Mouse (Mus musculus): ENCODE measurements around the gene Trim27. TPM values are rescaled to one million over a fixed set of nuclear protein-coding genes. Genes with fewer than 3 reads are reported as not detected.

The Trim27 gene
- polyA plus RNA-seq, 1 experiment from 2014 or later, result 111 TPM

DNA sequence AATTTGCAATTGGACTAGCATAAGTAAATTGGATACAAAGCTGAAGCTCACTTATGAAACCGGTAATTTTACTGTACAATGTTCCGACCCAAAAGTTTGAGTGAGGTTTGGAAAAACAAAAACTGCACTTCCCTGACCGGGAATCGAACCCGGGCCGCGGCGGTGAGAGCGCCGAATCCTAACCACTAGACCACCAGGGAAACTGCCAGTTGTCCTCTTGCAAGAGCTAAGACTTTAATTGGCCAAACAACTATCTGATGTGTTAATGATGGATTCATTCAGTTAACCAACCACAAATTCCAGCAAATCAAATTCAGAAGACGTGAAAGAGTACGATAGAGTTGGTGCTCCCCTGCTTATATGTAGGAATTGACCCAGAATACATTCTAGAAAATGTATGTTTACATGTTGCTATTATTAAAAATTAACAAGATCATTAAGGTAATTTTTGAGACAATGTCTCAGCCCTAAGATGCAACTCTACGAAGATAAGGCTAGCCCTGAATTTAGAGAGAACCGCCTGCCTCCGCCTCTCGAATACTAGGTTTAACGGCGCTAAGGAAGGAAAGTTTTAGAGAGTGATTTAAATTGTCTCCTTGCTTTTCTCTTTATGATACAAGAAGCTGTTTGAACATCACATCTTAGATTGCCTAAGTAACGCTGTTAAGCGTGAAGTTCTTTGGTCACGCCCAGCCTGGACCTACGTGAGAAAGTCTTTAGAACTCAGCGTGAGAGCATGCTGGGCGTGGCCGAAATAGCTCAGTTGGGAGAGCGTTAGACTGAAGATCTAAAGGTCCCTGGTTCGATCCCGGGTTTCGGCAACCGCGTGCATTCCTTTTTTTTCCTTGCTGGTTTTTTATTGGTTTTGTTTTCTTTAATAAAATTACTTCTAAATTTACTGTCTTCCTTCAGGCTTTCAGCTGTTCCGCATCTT lies 18.3 kb upstream of the Trim27 start:
- Histone ChIP-seq H3K36me3 (ENCODE audit: control insufficient read depth, insufficient read depth, low read length) (no peaks in the 10 kb centered on the region), H3K4me2 (ENCODE audit: low read depth, low read length) (peak overlapping the region; percentile 90), H3K4me3 (ENCODE audit: low read depth, low read length) (peak overlapping the region; percentile 73), H3K27me3 (replicated peaks; ENCODE audit: control insufficient read depth, insufficient read depth, low read length) (no peaks in the 10 kb centered on the region), H3K9ac (ENCODE audit: low read depth, low read length) (peak overlapping the region; percentile 64), H3K27ac (replicated peaks; ENCODE audit: low read depth, low read length) (peak overlapping the region; percentile 48; the same call in 1 of the 2 replicates), H3K9me3 (ENCODE audit: control insufficient read depth, low read length) (no peaks in the 10 kb centered on the region), H3K4me1 (ENCODE audit: control insufficient read depth, insufficient read depth, low read length) (peaks cover 8% of the 10 kb centered on the region; the same call in 1 of the 2 replicates)
- WGBS, result under 1% methylated on average over 32 of the region's 32 CpGs
- peak; percentile 88 for ATAC-seq (ENCODE audit: low read depth)
- DNase-seq (ENCODE audit: low spot score), result peak; percentile 88

DNA sequence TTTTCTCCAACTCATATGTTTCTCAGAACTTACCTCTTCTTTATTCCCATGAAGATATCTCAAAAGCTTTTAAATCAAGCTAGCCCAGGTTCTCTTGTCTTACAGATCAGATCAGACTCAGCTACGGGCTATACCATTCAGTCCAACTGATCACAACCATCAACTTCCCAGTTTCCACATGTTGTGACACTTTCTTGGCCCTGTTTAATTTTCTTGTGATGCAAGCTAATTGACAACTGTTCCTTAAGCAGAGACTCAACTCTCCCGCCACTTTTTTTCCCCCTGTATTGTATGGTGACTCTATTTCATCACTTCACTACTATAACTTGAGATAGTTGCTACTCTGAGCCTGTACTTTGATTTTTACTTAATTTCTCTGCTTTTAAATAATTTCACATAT lies 17.7 kb upstream of the Trim27 start:
- no peak overlapping the region for H3K9ac ChIP-seq (ENCODE audit: low read depth, low read length)
- no peak for DNase-seq (ENCODE audit: low spot score)
- ATAC-seq (ENCODE audit: low read depth), result peak; percentile 36; the same call in 1 of the 2 replicates
- peak overlapping the region; percentile 73 for H3K4me3 ChIP-seq (ENCODE audit: low read depth, low read length)
- no peaks in the 10 kb centered on the region for H3K36me3 ChIP-seq (ENCODE audit: control insufficient read depth, insufficient read depth, low read length)
- peak overlapping the region; percentile 90 for H3K4me2 ChIP-seq (ENCODE audit: low read depth, low read length)
- 43% methylated on average over 2 of the region's 2 CpGs for WGBS
- 0 out of 2 replicates have a peak overlapping the region, but pooled peaks have one; percentile 10 for H3K27ac ChIP-seq (replicated peaks; ENCODE audit: low read depth, low read length)
- no peaks in the 10 kb centered on the region for H3K9me3 ChIP-seq (ENCODE audit: control insufficient read depth, low read length)
- no peaks in the 10 kb centered on the region for H3K27me3 ChIP-seq (replicated peaks; ENCODE audit: control insufficient read depth, insufficient read depth, low read length)
- H3K4me1 ChIP-seq (ENCODE audit: control insufficient read depth, insufficient read depth, low read length), result peaks cover 8% of the 10 kb centered on the region; the same call in 1 of the 2 replicates

DNA sequence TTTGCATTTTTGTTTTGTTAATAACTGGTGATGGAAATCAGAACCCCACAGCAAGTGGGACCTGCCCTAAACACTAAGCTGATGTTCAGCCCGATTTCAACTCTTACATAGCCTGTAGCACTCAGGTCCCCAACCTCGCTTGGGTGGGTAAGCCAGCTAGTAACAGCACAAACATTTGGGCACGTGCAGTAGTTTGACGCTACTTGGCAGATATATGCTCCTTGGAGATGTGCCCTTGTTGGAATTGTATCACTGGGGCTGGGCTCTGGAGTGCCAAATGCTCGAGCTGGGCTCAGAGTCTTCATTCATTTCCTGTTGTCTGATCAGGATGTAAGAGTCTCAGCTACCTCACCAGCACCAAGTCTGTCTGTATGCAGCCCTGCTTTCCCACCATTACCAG lies 16.7 kb upstream of the Trim27 start:
- ATAC-seq (ENCODE audit: low read depth) (no peak), DNase-seq (ENCODE audit: low spot score) (no peak)
- Histone ChIP-seq H3K9ac (ENCODE audit: low read depth, low read length) (no peak overlapping the region), H3K4me1 (ENCODE audit: control insufficient read depth, insufficient read depth, low read length) (peaks cover 8% of the 10 kb centered on the region; the same call in 1 of the 2 replicates), H3K4me3 (ENCODE audit: low read depth, low read length) (no peak overlapping the region), H3K4me2 (ENCODE audit: low read depth, low read length) (no peak overlapping the region), H3K9me3 (ENCODE audit: control insufficient read depth, low read length) (no peaks in the 10 kb centered on the region), H3K27ac (replicated peaks; ENCODE audit: low read depth, low read length) (no peak overlapping the region), H3K27me3 (replicated peaks; ENCODE audit: control insufficient read depth, insufficient read depth, low read length) (no peaks in the 10 kb centered on the region), H3K36me3 (ENCODE audit: control insufficient read depth, insufficient read depth, low read length) (no peaks in the 10 kb centered on the region)
- WGBS, result 63% methylated on average over 5 of the region's 5 CpGs

DNA sequence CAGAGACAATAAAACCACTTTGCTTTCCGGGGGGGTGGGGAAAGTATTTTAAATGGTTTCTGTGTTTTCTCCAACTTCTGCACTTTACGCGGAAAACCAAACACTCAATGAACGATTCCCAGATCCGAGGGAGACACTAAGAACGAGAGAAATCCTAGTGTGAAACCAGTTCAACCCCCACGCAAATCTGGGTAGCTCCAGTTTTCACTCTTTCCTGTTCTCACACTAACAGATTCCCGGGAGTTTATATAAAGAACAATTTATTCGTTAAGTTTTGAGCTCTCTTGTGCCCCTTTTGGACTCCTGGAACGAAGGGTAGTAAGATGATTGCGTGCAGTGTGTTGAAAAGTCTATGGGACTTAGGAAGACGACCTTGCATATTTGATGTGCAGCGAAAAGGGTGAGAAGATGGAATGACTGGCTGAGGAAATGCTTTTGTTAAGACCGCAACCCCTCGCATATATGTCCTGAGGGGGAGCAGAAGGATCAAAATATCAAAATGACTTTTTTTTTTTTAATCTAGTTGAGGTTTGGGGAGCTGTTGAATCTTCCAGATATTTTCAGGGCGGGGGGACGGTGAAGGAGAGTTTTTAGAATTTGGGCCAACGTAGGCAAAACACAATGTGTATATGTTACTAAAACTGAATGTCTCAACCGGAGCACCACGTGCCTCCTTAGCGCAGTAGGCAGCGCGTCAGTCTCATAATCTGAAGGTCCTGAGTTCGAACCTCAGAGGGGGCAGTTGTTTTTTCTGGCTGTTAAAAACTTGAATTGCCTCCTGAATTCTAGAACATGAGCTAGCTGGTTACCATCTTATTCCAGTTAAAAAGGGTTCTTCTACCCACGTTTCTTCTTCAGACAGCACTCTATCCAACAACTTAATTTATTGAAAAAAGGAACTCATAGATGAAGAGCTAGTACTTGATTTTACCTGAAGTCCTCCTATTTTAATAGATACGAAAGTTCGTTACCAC lies 12.0 kb upstream of the Trim27 start:
- WGBS, result under 1% methylated on average over 27 of the region's 27 CpGs
- Histone ChIP-seq H3K4me1 (ENCODE audit: control insufficient read depth, insufficient read depth, low read length) (no peaks in the 10 kb centered on the region), H3K4me3 (ENCODE audit: low read depth, low read length) (peak overlapping the region; percentile 58), H3K9me3 (ENCODE audit: control insufficient read depth, low read length) (no peaks in the 10 kb centered on the region), H3K4me2 (ENCODE audit: low read depth, low read length) (peak overlapping the region; percentile 97), H3K9ac (ENCODE audit: low read depth, low read length) (peak overlapping the region; percentile 63), H3K36me3 (ENCODE audit: control insufficient read depth, insufficient read depth, low read length) (no peaks in the 10 kb centered on the region), H3K27ac (replicated peaks; ENCODE audit: low read depth, low read length) (0 out of 2 replicates have a peak overlapping the region, but pooled peaks have one; percentile 40), H3K27me3 (replicated peaks; ENCODE audit: control insufficient read depth, insufficient read depth, low read length) (no peaks in the 10 kb centered on the region)
- ATAC-seq (ENCODE audit: low read depth) (peak; percentile 49), DNase-seq (ENCODE audit: low spot score) (peak; percentile 89)

DNA sequence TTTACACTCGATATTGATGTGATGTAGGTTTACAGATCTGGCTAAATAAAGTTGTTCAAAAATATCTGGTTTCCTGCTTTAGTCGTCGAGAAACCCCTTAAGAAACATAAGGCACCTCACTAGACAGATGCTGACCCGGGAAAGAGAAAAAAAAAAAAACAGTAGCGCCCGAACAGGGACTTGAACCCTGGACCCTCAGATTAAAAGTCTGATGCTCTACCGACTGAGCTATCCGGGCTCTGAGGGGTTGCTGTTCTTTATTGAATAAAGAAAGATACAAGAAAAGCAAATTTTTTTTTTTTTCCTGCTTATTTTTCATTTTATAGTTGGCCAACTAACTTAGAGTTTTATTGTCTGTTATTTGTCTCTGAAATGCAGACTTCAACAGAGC lies 11.3 kb upstream of the Trim27 start:
- under 1% methylated on average over 8 of the region's 8 CpGs for WGBS
- H3K9ac ChIP-seq (ENCODE audit: low read depth, low read length), result peak overlapping the region; percentile 60; the same call in 1 of the 2 replicates
- ATAC-seq (ENCODE audit: low read depth), result 0 out of 2 replicates have a peak, but pooled peaks have one; percentile 35

DNA sequence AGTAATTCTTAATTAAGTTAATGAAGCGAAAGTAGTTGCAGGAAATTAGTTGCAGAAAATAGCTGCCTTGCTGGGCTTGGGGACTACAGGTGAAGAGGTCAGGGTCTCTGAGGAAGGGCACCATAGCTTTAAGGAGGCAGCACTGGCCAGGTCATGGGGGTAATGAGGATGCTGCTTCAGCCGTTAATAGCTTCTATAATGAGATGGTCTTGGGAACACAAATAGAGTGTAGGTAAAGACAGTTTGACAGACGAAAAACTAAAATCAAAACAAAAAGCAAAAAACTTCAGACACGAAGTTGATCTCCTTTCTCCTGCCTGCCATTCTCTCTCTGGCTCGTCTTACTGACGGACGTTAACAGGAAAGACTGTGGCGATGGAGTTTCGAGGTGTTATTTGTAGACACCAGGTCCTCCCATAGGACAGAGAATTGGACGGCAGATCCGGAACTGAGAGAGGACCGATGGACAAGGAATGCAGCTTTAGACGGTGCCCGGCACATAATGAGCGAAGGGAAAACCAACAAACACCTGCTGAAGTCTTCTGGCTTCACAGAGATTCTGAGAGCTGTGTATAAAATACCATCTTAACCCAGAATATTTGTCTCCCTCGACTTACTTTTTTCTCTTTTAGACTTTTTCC lies 10.8 kb upstream of the Trim27 start:
- under 1% methylated on average over 16 of the region's 16 CpGs for WGBS
- no peaks in the 10 kb centered on the region for H3K4me1 ChIP-seq (ENCODE audit: control insufficient read depth, insufficient read depth, low read length)
- peak overlapping the region; percentile 97 for H3K4me2 ChIP-seq (ENCODE audit: low read depth, low read length)
- no peaks in the 10 kb centered on the region for H3K9me3 ChIP-seq (ENCODE audit: control insufficient read depth, low read length)
- no peak overlapping the region; the same call in 1 of the 2 replicates for H3K27ac ChIP-seq (replicated peaks; ENCODE audit: low read depth, low read length)
- peak; percentile 48 for DNase-seq (ENCODE audit: low spot score)
- no peaks in the 10 kb centered on the region for H3K27me3 ChIP-seq (replicated peaks; ENCODE audit: control insufficient read depth, insufficient read depth, low read length)
- H3K36me3 ChIP-seq (ENCODE audit: control insufficient read depth, insufficient read depth, low read length), result no peaks in the 10 kb centered on the region
- peak overlapping the region; percentile 58 for H3K4me3 ChIP-seq (ENCODE audit: low read depth, low read length)
- H3K9ac ChIP-seq (ENCODE audit: low read depth, low read length), result peak overlapping the region; percentile 60
- no peak for ATAC-seq (ENCODE audit: low read depth)

More for the DNA sequence above, 11.3 kb upstream of the Trim27 start:
- H3K36me3 ChIP-seq (ENCODE audit: control insufficient read depth, insufficient read depth, low read length), result no peaks in the 10 kb centered on the region
- no peak overlapping the region for H3K27ac ChIP-seq (replicated peaks; ENCODE audit: low read depth, low read length)
- H3K4me1 ChIP-seq (ENCODE audit: control insufficient read depth, insufficient read depth, low read length), result no peaks in the 10 kb centered on the region
- peak overlapping the region; percentile 97 for H3K4me2 ChIP-seq (ENCODE audit: low read depth, low read length)
- no peaks in the 10 kb centered on the region for H3K9me3 ChIP-seq (ENCODE audit: control insufficient read depth, low read length)
- peak; percentile 42 for DNase-seq (ENCODE audit: low spot score)
- H3K4me3 ChIP-seq (ENCODE audit: low read depth, low read length), result peak overlapping the region; percentile 58
- H3K27me3 ChIP-seq (replicated peaks; ENCODE audit: control insufficient read depth, insufficient read depth, low read length), result no peaks in the 10 kb centered on the region

DNA sequence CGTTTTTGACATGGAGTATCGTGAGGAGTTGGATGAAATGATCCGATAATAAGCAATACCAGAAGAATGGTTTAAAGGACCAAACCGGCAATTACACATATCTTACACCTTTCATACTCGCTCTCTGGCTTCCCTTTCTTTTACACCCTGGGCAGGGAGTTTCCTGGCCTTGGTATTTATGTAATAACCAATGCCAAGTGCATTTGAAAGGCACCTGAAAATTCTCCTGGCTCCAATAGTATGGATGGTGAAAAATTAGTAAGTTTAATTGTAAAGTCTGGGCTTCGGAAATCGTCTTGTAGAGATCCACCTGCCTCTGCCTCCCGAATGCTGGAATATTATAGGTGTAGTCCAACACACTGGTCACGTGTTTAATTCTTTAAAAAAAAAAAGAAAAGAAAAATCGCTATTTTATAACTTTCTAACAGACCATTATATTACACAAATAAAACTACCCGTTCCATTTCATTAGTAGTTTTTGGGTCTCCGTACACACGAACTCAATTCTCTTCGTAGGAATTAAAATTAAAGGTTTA lies 10.1 kb upstream of the Trim27 start:
- H3K27ac ChIP-seq (replicated peaks; ENCODE audit: low read depth, low read length), result no peak overlapping the region
- H3K9me3 ChIP-seq (ENCODE audit: control insufficient read depth, low read length), result no peaks in the 10 kb centered on the region
- H3K4me3 ChIP-seq (ENCODE audit: low read depth, low read length), result peak overlapping the region; percentile 58
- no peaks in the 10 kb centered on the region for H3K36me3 ChIP-seq (ENCODE audit: control insufficient read depth, insufficient read depth, low read length)
- no peaks in the 10 kb centered on the region for H3K27me3 ChIP-seq (replicated peaks; ENCODE audit: control insufficient read depth, insufficient read depth, low read length)
- ATAC-seq (ENCODE audit: low read depth), result no peak
- DNase-seq (ENCODE audit: low spot score), result no peak
- WGBS, result 3% methylated on average over 14 of the region's 14 CpGs
- H3K4me2 ChIP-seq (ENCODE audit: low read depth, low read length), result peak overlapping the region; percentile 97
- no peaks in the 10 kb centered on the region for H3K4me1 ChIP-seq (ENCODE audit: control insufficient read depth, insufficient read depth, low read length)
- H3K9ac ChIP-seq (ENCODE audit: low read depth, low read length), result peak overlapping the region; percentile 60
